Mouse (Mus musculus): ENCODE measurements around the gene Fbll1. TPM values are rescaled to one million over a fixed set of nuclear protein-coding genes. Genes with fewer than 3 reads are reported as not detected.

The Fbll1 gene
- total RNA-seq, 1 experiment: 0.22 TPM

GRCm38 (mm10) chr11:35816316-35816715, 17.6 kb upstream of the Fbll1 start:
- DNase-seq (ENCODE audit: low read depth, low spot score): no peak
- peaks cover 0 to 1% of the 10 kb centered on the region in 2 experiments; a peak in 1 of 4 replicates for H3K4me1 ChIP-seq (ENCODE audit: control insufficient read depth in 2 of 2, insufficient read depth in 2 of 2, low read length in 2 of 2, poor library complexity in 1 of 2)
- no peak overlapping the region for H3K27ac ChIP-seq (ENCODE audit: insufficient read depth, low read depth, low read length, poor library complexity, severe bottlenecking)
- no peak overlapping the region for H3K9ac ChIP-seq (ENCODE audit: insufficient read depth, low read depth, low read length, poor library complexity, severe bottlenecking)
- no peak for TF ChIP-seq ZNF384 (IDR thresholded peaks at IDR 0.05; ENCODE audit: low read depth, low read length)
- no peak for TF ChIP-seq ZC3H11A (IDR thresholded peaks at IDR 0.05; ENCODE audit: borderline replicate concordance, low read depth, low read length)
- no peak for TF ChIP-seq MAFK (IDR thresholded peaks at IDR 0.05; ENCODE audit: insufficient read depth, low read depth, low read length)
- TF ChIP-seq HCFC1 (IDR thresholded peaks at IDR 0.05; ENCODE audit: borderline replicate concordance, insufficient read depth, low read length): no peak
- no peak for TF ChIP-seq CHD2 (IDR thresholded peaks at IDR 0.05; ENCODE audit: low read depth, low read length)
- H3K36me3 ChIP-seq (ENCODE audit: control insufficient read depth, insufficient read depth, low read length, poor library complexity, severe bottlenecking): peaks cover 49% of the 10 kb centered on the region
- in situ Hi-C loops (cut with MboI; ENCODE audit: low sequenced_read_pairs in 2 of 2, unreplicated experiment in 2 of 2): no loop called here
- H3K9me3 ChIP-seq (ENCODE audit: control insufficient read depth, insufficient read depth, low read depth, low read length): no peaks in the 10 kb centered on the region
- H3K4me3 ChIP-seq (ENCODE audit: insufficient read depth in 1 of 2, low read depth in 1 of 2, low read length in 2 of 2, poor library complexity in 1 of 2, severe bottlenecking in 1 of 2): no peak overlapping the region

- no peak for TF ChIP-seq CHD2 (IDR thresholded peaks at IDR 0.05; ENCODE audit: low read depth, low read length)
- TF ChIP-seq ZC3H11A (IDR thresholded peaks at IDR 0.05; ENCODE audit: borderline replicate concordance, low read depth, low read length): no peak
- TF ChIP-seq HCFC1 (IDR thresholded peaks at IDR 0.05; ENCODE audit: borderline replicate concordance, insufficient read depth, low read length): no peak
- no peak for TF ChIP-seq ZNF384 (IDR thresholded peaks at IDR 0.05; ENCODE audit: low read depth, low read length)
- TF ChIP-seq MAFK (IDR thresholded peaks at IDR 0.05; ENCODE audit: insufficient read depth, low read depth, low read length): no peak
- Histone ChIP-seq H3K4me1 (ENCODE audit: control insufficient read depth in 2 of 2, insufficient read depth in 2 of 2, low read length in 2 of 2, poor library complexity in 1 of 2) (peaks cover 0 to 4% of the 10 kb centered on the region in 2 experiments; a peak in 1 of 4 replicates), H3K36me3 (ENCODE audit: control insufficient read depth, insufficient read depth, low read length, poor library complexity, severe bottlenecking) (peaks cover 48% of the 10 kb centered on the region), H3K9ac (ENCODE audit: insufficient read depth, low read depth, low read length, poor library complexity, severe bottlenecking) (no peak overlapping the region), H3K9me3 (ENCODE audit: control insufficient read depth, insufficient read depth, low read depth, low read length) (no peaks in the 10 kb centered on the region), H3K27ac (ENCODE audit: insufficient read depth, low read depth, low read length, poor library complexity, severe bottlenecking) (no peak overlapping the region), H3K4me3 (ENCODE audit: insufficient read depth in 1 of 2, low read depth in 1 of 2, low read length in 2 of 2, poor library complexity in 1 of 2, severe bottlenecking in 1 of 2) (no peak overlapping the region)
- no peak for DNase-seq (ENCODE audit: low read depth, low spot score)
- in situ Hi-C loops (cut with MboI; ENCODE audit: low sequenced_read_pairs in 2 of 2, unreplicated experiment in 2 of 2): no loop called here
These were observed 12.8 kb upstream of the Fbll1 start for GRCm38 (mm10) chr11:35811458-35811857.

GRCm38 (mm10) chr11:35801332-35801731, 2.6 kb upstream of the Fbll1 start:
- TF ChIP-seq MAFK (IDR thresholded peaks at IDR 0.05; ENCODE audit: insufficient read depth, low read depth, low read length) (no peak), ZNF384 (IDR thresholded peaks at IDR 0.05; ENCODE audit: low read depth, low read length) (no peak)
- Histone ChIP-seq H3K4me3 (ENCODE audit: insufficient read depth in 1 of 2, low read depth in 1 of 2, low read length in 2 of 2, poor library complexity in 1 of 2, severe bottlenecking in 1 of 2) (no peak overlapping the region), H3K9me3 (ENCODE audit: control insufficient read depth, insufficient read depth, low read depth, low read length) (no peaks in the 10 kb centered on the region), H3K36me3 (ENCODE audit: control insufficient read depth, insufficient read depth, low read length, poor library complexity, severe bottlenecking) (no peaks in the 10 kb centered on the region), H3K9ac (ENCODE audit: insufficient read depth, low read depth, low read length, poor library complexity, severe bottlenecking) (no peak overlapping the region), H3K27ac (ENCODE audit: insufficient read depth, low read depth, low read length, poor library complexity, severe bottlenecking) (no peak overlapping the region), H3K4me1 (ENCODE audit: control insufficient read depth in 2 of 2, insufficient read depth in 2 of 2, low read length in 2 of 2, poor library complexity in 1 of 2) (peaks cover 0 to 4% of the 10 kb centered on the region in 2 experiments; a peak in 1 of 4 replicates)
- no peak for DNase-seq (ENCODE audit: low read depth, low spot score)
- in situ Hi-C loops (cut with MboI; ENCODE audit: low sequenced_read_pairs in 2 of 2, unreplicated experiment in 2 of 2): no loop called here

- peaks cover 0 to 4% of the 10 kb centered on the region in 2 experiments; a peak in 1 of 4 replicates for H3K4me1 ChIP-seq (ENCODE audit: control insufficient read depth in 2 of 2, insufficient read depth in 2 of 2, low read length in 2 of 2, poor library complexity in 1 of 2)
- DNase-seq (ENCODE audit: low read depth, low spot score): no peak
- peak overlapping the region; percentile 62 to 63 for H3K4me3 ChIP-seq (ENCODE audit: insufficient read depth in 1 of 2, low read depth in 1 of 2, low read length in 2 of 2, poor library complexity in 1 of 2, severe bottlenecking in 1 of 2)
- H3K9me3 ChIP-seq (ENCODE audit: control insufficient read depth, insufficient read depth, low read depth, low read length): no peaks in the 10 kb centered on the region
- TF ChIP-seq ZC3H11A (IDR thresholded peaks at IDR 0.05; ENCODE audit: borderline replicate concordance, low read depth, low read length): no peak
- TF ChIP-seq MAFK (IDR thresholded peaks at IDR 0.05; ENCODE audit: insufficient read depth, low read depth, low read length): no peak
- no peak for TF ChIP-seq CHD2 (IDR thresholded peaks at IDR 0.05; ENCODE audit: low read depth, low read length)
- no peak for TF ChIP-seq ZNF384 (IDR thresholded peaks at IDR 0.05; ENCODE audit: low read depth, low read length)
- TF ChIP-seq HCFC1 (IDR thresholded peaks at IDR 0.05; ENCODE audit: borderline replicate concordance, insufficient read depth, low read length): no peak
- H3K36me3 ChIP-seq (ENCODE audit: control insufficient read depth, insufficient read depth, low read length, poor library complexity, severe bottlenecking): no peaks in the 10 kb centered on the region
- in situ Hi-C loops (cut with MboI; ENCODE audit: low sequenced_read_pairs in 2 of 2, unreplicated experiment in 2 of 2): no loop called here
- H3K27ac ChIP-seq (ENCODE audit: insufficient read depth, low read depth, low read length, poor library complexity, severe bottlenecking): no peak overlapping the region
- no peak overlapping the region for H3K9ac ChIP-seq (ENCODE audit: insufficient read depth, low read depth, low read length, poor library complexity, severe bottlenecking)
These were observed 226 bp downstream of the Fbll1 start for GRCm38 (mm10) chr11:35798495-35798820.

All from ES-E14 (cell line).